Mouse (Mus musculus): ENCODE data around the gene Gm8011. TPM values are rescaled to one million over a fixed set of nuclear protein-coding genes. Genes with fewer than 3 reads are reported as not detected.
"Not testable (repeated sequence)": the region's sequence is repeated elsewhere in the genome, so short reads cannot be mapped to it uniquely, and the experiment has no call there.

Gene Gm8011
- not detected in 2 replicates for polyA plus RNA-seq (2016; fragmentation: Nextera tagmentation; extraction: Ambion mirVana)

DNA sequence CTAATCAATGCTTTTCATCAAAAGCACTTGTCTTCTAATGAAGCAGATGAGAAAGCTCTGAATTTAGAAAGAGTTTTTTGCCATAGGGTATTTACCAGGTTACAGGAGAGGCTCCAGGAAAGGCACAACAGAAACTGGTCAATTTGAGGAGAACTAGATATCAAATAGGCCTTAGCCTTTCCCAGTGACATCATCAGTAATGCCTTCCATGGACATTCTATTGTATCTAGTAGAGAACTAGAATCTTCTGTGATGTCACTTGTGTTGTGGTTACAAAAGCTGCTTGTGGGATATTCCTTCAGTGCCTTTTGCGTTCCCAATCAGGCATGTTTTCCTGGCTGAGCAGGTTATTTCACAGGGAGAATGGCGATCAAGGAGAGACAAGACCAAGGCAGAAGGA is at the start of gene Gm8011:
Gene Gm8011 (plus strand): TSS at position 301 of the 400 bp plus-strand sequence.
- H3K27ac ChIP-seq; ATAC-seq (ENCODE audit: low FRiP score); H3K9ac ChIP-seq; H3K4me3 ChIP-seq; H3K9me3 ChIP-seq (replicated peaks); H3K36me3 ChIP-seq; H3K4me1 ChIP-seq; H3K4me2 ChIP-seq (replicated peaks); H3K27me3 ChIP-seq: not testable (repeated sequence)
- WGBS = 66% methylated on average over 2 of the region's 2 CpGs

DNA sequence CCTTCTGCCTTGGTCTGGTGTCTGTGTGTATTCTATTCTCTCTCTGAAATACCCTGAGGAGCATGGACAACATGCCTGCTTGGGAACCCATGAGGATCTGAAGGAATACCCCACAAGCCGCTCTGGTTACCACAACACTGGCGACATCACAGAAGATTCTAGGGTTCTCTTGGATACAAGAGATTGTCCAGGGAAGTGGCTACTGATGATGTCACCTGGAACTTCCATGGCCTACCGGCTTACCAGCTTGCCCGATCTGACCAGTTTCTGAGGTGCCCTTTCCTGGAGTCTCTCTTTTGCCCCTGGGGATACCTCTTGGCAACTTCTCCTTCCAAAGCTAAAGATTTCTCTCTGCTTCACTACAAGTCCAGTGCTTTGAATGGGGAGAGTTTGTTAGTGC is 24.1 kb upstream of the Gm8011 start, which contains the start of gene Gm8005:
Gene Gm8005 (minus strand): TSS at position 101 of the 400 bp plus-strand sequence.
- not testable (repeated sequence) for H3K4me3 ChIP-seq; H3K27ac ChIP-seq; ATAC-seq (ENCODE audit: low FRiP score); H3K4me2 ChIP-seq (replicated peaks); H3K36me3 ChIP-seq; H3K4me1 ChIP-seq; H3K27me3 ChIP-seq; H3K9ac ChIP-seq; H3K9me3 ChIP-seq (replicated peaks)
- 97% methylated on average over 2 of the region's 4 CpGs for WGBS

DNA sequence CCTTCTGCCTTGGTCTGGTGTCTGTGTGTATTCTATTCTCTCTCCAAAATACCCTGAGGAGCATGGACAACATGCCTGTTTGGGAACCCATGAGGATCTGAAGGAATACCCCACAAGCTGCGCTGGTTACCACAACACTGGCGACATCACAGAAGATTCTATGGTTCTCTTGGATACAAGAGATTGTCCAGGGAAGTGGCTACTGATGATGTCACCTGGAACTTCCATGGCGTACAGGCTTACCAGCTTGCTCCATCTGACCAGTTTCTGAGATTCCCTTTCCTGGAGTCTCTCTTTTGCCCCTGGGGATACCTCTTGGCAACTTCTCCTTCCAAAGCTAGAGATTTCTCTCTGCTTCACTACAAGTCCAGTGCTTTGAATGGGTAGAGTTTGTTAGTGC is 38.6 kb downstream of the Gm8011 start, which contains the start of gene Gm8020:
Gene Gm8020 (minus strand): TSS at position 101 of the 400 bp plus-strand sequence.
- not testable (repeated sequence) for H3K27ac ChIP-seq; H3K4me3 ChIP-seq; H3K9ac ChIP-seq; H3K36me3 ChIP-seq; H3K9me3 ChIP-seq (replicated peaks); ATAC-seq (ENCODE audit: low FRiP score); H3K4me1 ChIP-seq; H3K4me2 ChIP-seq (replicated peaks); H3K27me3 ChIP-seq
- WGBS = 80% methylated on average over 2 of the region's 3 CpGs

Other genes with a start within 250 kb of the Gm8011 start
- gene Gm17026, start 203.8 kb upstream of the Gm8011 start, polyA plus RNA-seq (2016; fragmentation: Nextera tagmentation; extraction: Ambion mirVana) = not detected in 2 replicates
- not detected in 2 replicates for gene Gm9611, start 166.5 kb upstream of the Gm8011 start, polyA plus RNA-seq (2016; fragmentation: Nextera tagmentation; extraction: Ambion mirVana)
- not detected in 2 replicates for gene Gm7995, start 153.7 kb upstream of the Gm8011 start, polyA plus RNA-seq (2016; fragmentation: Nextera tagmentation; extraction: Ambion mirVana)
- gene Gm8005, start 24.2 kb upstream of the Gm8011 start, polyA plus RNA-seq (2016; fragmentation: Nextera tagmentation; extraction: Ambion mirVana) = not detected in 2 replicates
- not detected in 2 replicates for gene Gm8020, start 38.5 kb downstream of the Gm8011 start, polyA plus RNA-seq (2016; fragmentation: Nextera tagmentation; extraction: Ambion mirVana)
- not detected in 2 replicates for gene Gm8024, start 60.4 kb downstream of the Gm8011 start, polyA plus RNA-seq (2016; fragmentation: Nextera tagmentation; extraction: Ambion mirVana)
- not detected in 2 replicates for gene Gm17124, start 136.0 kb downstream of the Gm8011 start, polyA plus RNA-seq (2016; fragmentation: Nextera tagmentation; extraction: Ambion mirVana)
- gene Gm3633, start 178.0 kb downstream of the Gm8011 start, polyA plus RNA-seq (2016; fragmentation: Nextera tagmentation; extraction: Ambion mirVana) = not detected in 2 replicates
- gene Gm10378, start 192.1 kb downstream of the Gm8011 start, polyA plus RNA-seq (2016; fragmentation: Nextera tagmentation; extraction: Ambion mirVana) = not detected in 2 replicates